Mouse (Mus musculus) neural tube, embryonic 11.5 days (tissue): ENCODE data around the gene Cd52. TPM values are rescaled to one million over a fixed set of nuclear protein-coding genes. Genes with fewer than 3 reads are reported as not detected.

ENCODE experiments used
- ATAC-seq: fragments of 200-750 bp; cut with Nextera tagmentation; 2 replicates; pipeline ENCODE4 v1.8.0; 2017; ENCODE audit warnings: moderate number of reproducible peaks, mild to moderate bottlenecking, moderate TSS enrichment, moderate library complexity; ENCODE audit not compliant: insufficient read depth, low FRiP score, low TSS enrichment
- DNase-seq: peaks from one replicate; pipeline ENCODE4 v3.0.0-alpha.2; 2015; ENCODE audit warnings: low spot score
- H3K27ac ChIP-seq: fragments of 300-500 bp; sonication (generic); 2 replicates; pipeline ENCODE4 v1.5.1; 2014; ENCODE audit warnings: low read depth, mild to moderate bottlenecking, low read length
- H3K27me3 ChIP-seq: fragments of 300-500 bp; sonication (generic); 2 replicates; pipeline ENCODE4 v1.6.1; 2014; ENCODE audit warnings: mild to moderate bottlenecking, low read length, mixed read lengths; ENCODE audit not compliant: control insufficient read depth, insufficient read depth
- H3K36me3 ChIP-seq: fragments of 300-500 bp; sonication (generic); 2 replicates; pipeline ENCODE4 v1.6.1; 2014; ENCODE audit warnings: mild to moderate bottlenecking, low read length, moderate library complexity, mixed read lengths; ENCODE audit not compliant: control insufficient read depth, insufficient read depth
- H3K4me1 ChIP-seq: fragments of 300-500 bp; sonication (generic); 2 replicates; pipeline ENCODE4 v1.6.1; 2014; ENCODE audit warnings: low read length, mixed read lengths; ENCODE audit not compliant: control insufficient read depth, insufficient read depth
- H3K4me2 ChIP-seq: fragments of 300-500 bp; sonication (generic); 2 replicates; pipeline ENCODE4 v1.6.1; 2014; ENCODE audit warnings: low read depth, mild to moderate bottlenecking, moderate library complexity
- H3K4me3 ChIP-seq: fragments of 300-500 bp; sonication (generic); 2 replicates; pipeline ENCODE4 v1.5.1; 2014; ENCODE audit warnings: low read depth, low read length
- H3K9ac ChIP-seq: fragments of 300-500 bp; sonication (generic); 2 replicates; pipeline ENCODE4 v1.6.1; 2014; ENCODE audit warnings: mild to moderate bottlenecking, low read length
- H3K9me3 ChIP-seq: fragments of 300-500 bp; sonication (generic); 2 replicates; pipeline ENCODE4 v1.6.1; 2016; ENCODE audit warnings: low read length; ENCODE audit not compliant: control insufficient read depth
- WGBS: fragments of 180-500 bp; shearing (Covaris S2); extraction: QIAGEN DNeasy Blood & Tissue Kit; methylation state at CpG from one replicate; pipeline ENCODE4 v1.1.7; 2014; 5-methylcytosine and 5-hydroxymethylcytosine counted together
- polyA plus RNA-seq: library from polyadenylated mRNA; unstranded; fragments of >200 nt; fragmentation: Nextera tagmentation; extraction: Ambion mirVana; gene quantifications from 2 replicates; pipeline ENCODE4 v1.2.1, GENCODE M21; 2014

Cd52 gene
- polyA plus RNA-seq, 1 experiment from 2014 or later, result 6.4 TPM

DNA sequence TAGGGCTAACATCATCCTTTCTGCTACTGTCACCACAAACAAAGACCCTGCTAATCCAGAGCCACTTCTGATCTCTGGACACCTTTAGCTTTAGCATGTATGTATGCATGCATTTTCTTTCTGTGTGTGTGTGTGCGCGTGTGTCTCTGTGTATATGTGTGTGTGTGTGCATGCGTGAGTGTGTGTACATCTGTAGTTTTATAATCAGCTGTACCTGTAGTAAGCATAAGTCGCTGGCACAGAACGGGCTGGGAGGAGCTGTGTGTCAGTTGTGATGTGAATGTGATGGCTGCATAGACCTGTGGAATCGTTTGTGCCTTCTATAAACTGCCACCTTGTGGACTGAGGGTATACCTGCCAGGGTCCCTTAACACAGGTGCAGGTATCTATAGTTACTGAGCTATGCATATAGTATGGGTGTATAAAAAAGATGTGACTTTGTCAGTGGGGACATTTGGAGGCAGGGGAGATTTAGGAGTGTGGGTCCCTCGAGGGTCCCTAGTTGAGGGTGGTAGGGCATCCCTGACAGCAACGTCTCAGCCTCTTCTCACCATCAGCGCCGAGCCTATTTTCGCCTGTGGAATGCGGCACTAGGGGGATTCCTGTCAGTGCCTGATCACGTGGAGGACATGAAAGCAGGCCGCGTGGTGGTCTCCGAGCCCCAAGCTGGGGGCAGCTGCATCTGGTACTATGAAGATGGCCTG lies 4.2 kb downstream of the Cd52 start:
- Histone ChIP-seq H3K9me3 (no peaks in the 10 kb centered on the region), H3K27ac (no peak overlapping the region), H3K4me3 (no peak overlapping the region), H3K4me1 (no peaks in the 10 kb centered on the region), H3K36me3 (no peaks in the 10 kb centered on the region), H3K27me3 (no peaks in the 10 kb centered on the region), H3K9ac (no peak overlapping the region), H3K4me2 (no peak overlapping the region)
- 84% methylated on average over 16 of the region's 16 CpGs for WGBS
- DNase-seq, result no peak
- ATAC-seq, result no peak

DNA sequence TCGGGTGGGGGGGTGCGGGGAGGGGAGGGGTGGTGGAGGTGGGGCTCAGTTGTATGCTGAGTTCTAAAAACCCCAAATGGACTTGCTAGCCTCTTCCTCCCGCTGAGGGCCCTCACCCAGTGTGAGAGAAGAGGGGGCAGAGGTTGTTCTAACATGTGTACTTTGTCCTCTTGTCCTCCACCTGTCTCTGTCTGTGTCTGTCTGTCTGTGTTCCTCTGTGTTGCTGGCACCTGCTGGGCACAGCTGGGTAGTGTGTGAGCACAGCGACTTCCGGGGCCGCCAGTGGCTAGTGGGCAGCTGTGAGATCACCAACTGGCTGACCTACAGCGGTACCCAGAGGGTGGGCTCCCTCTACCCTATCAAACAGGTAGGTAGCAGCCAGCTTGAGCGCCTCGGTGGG lies 5.9 kb downstream of the Cd52 start:
- no peaks in the 10 kb centered on the region for H3K36me3 ChIP-seq
- no peak overlapping the region for H3K4me2 ChIP-seq
- DNase-seq, result no peak
- no peaks in the 10 kb centered on the region for H3K27me3 ChIP-seq
- no peak overlapping the region for H3K27ac ChIP-seq
- no peak overlapping the region for H3K9ac ChIP-seq
- 78% methylated on average over 9 of the region's 9 CpGs for WGBS
- H3K4me1 ChIP-seq, result no peaks in the 10 kb centered on the region
- H3K9me3 ChIP-seq, result no peaks in the 10 kb centered on the region
- no peak overlapping the region for H3K4me3 ChIP-seq
- no peak for ATAC-seq

DNA sequence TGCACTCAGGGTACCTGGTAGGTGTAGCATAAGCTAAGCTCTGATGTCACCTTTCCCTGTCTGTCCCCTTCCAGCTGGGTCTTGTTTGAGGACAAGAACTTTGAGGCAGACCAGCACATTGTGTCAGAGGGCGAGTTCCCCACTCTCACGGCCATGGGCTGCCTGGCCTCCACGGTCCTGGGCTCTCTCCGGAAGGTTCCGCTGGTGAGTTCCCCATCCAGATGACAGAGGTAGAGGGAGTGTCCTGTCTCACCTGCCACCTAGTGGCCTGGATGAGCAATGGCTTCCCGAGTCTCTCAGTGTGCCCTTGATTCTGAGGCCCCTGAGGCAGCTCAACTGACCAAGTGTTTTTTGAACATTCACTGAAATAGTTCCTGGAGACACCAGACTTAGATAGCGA lies 7.5 kb downstream of the Cd52 start:
- ATAC-seq (no peak), DNase-seq (peak; percentile 44)
- Histone ChIP-seq H3K9me3 (no peaks in the 10 kb centered on the region), H3K4me3 (no peak overlapping the region), H3K27ac (no peak overlapping the region), H3K36me3 (no peaks in the 10 kb centered on the region), H3K9ac (no peak overlapping the region), H3K27me3 (no peaks in the 10 kb centered on the region), H3K4me2 (no peak overlapping the region), H3K4me1 (no peaks in the 10 kb centered on the region)
- WGBS, result 45% methylated on average over 7 of the region's 7 CpGs

DNA sequence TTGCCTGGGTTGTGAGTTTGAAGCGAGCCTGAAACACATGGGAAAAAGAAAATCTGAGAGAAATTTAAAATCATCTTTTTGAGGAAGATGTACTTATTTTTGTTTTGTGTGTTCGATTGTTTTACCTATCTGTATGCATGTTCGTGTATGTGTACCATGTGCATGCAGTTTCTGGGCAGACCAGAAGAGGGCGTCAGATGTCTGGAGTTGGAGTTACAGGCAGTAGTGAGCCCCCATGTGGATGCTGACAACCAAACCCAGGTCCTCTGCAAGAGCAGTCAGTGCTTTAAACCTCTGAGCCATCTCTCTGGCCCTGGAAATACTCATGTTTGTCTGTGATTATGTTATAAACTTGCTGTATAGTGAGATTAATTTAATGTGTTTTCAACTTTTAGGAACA lies 9.9 kb downstream of the Cd52 start:
- Histone ChIP-seq H3K4me3 (no peak overlapping the region), H3K9me3 (no peaks in the 10 kb centered on the region), H3K4me2 (no peak overlapping the region), H3K9ac (no peak overlapping the region), H3K36me3 (no peaks in the 10 kb centered on the region), H3K27ac (no peak overlapping the region), H3K27me3 (0 out of 2 replicates have a peak, but pooled peaks cover 3% of the 10 kb centered on the region), H3K4me1 (no peaks in the 10 kb centered on the region; the same call in 1 of the 2 replicates)
- WGBS, result 88% methylated on average over 4 of the region's 4 CpGs
- ATAC-seq (no peak), DNase-seq (no peak)

DNA sequence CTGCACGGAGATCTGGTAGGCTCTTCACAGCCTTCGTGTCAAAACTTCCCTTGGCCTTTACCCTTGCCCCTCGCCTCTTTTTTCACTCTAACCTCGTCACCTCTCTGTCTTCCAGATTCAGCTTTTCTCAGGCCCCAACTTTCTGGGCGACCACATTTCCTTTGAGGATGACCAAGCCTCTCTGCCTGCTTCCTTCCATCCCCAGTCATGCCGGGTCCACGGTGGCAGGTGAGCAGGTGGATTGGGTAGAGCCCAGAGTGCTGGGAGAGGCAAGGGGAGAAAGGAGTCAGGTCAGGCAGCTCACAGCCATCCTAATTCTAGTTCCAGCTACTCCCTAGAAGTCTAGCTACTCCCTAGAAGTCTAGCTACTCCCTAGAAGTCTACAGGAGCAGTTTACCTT lies 12.4 kb downstream of the Cd52 start:
- no peak for ATAC-seq
- 13% methylated on average over 7 of the region's 7 CpGs for WGBS

DNA sequence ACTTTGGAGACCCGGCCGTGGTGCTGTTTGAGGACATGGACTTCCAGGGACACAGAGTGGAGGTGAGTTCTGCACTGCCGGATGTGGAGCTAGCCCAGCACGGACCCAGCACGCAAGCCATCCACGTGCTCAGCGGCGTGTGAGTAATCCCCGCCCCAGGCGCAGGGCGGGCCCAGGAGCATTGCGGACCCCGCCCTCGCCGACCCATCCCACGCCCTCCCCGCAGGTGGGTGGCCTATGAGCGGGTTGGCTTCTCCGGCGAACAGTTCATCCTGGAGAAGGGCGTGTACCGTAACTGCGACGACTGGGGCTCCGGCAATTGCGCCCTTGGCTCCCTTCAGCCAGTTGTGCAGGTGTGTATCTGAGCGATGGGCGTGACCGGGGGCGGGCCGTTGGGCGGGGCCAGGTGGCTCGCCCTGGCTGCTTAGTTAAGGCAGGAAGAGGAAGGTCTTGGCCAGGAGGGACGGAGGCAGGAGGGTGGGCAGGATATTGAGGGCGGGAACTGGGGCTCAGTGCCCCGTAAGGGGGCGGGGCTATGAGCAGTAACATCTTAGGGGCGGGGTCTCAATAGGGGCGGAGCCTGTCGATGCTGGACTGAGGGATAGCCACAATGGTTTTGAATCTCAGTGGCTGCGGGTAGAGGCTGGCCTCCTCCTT lies 13.0 kb downstream of the Cd52 start:
- peak overlapping the region; percentile 42 for H3K4me3 ChIP-seq
- H3K9ac ChIP-seq, result 0 out of 2 replicates have a peak overlapping the region, but pooled peaks have one; percentile 6
- H3K27ac ChIP-seq, result no peak overlapping the region
- H3K27me3 ChIP-seq, result 0 out of 2 replicates have a peak, but pooled peaks cover 3% of the 10 kb centered on the region
- H3K4me2 ChIP-seq, result peak overlapping the region; percentile 83
- no peaks in the 10 kb centered on the region for H3K36me3 ChIP-seq
- H3K9me3 ChIP-seq, result no peaks in the 10 kb centered on the region
- WGBS, result under 1% methylated on average over 38 of the region's 41 CpGs
- ATAC-seq (0 out of 2 replicates have a peak, but pooled peaks have one; percentile 50), DNase-seq (peak; percentile 75)
- H3K4me1 ChIP-seq, result no peaks in the 10 kb centered on the region; the same call in 1 of the 2 replicates

More for the DNA sequence above, 12.4 kb downstream of the Cd52 start:
- 0 out of 2 replicates have a peak, but pooled peaks cover 3% of the 10 kb centered on the region for H3K27me3 ChIP-seq
- no peaks in the 10 kb centered on the region; the same call in 1 of the 2 replicates for H3K4me1 ChIP-seq
- H3K4me2 ChIP-seq, result peak overlapping the region; percentile 83
- no peaks in the 10 kb centered on the region for H3K36me3 ChIP-seq
- no peak overlapping the region for H3K27ac ChIP-seq
- no peak for DNase-seq
- no peak overlapping the region for H3K9ac ChIP-seq
- H3K9me3 ChIP-seq, result no peaks in the 10 kb centered on the region
- H3K4me3 ChIP-seq, result peak overlapping the region; percentile 42; the same call in 1 of the 2 replicates

DNA sequence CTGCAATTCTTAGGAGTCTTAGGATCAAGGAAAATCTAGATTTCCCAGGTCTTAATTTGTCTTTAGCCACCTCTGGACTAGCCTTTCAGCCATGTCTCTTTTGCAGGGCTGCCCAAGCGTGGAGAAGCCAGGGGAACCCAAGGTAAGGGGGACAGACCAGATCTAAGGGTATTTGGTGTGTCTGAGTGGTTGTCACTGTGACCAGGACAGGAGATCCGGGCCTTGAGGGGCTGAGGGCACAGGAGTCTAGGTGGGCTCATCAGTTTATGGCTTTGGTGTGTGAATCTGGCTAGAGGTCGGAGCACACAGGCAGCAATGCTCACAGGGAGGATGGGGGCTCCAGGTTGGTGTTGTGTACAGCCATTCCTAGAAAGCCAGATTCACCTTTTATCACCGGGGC lies 14.2 kb downstream of the Cd52 start:
- Histone ChIP-seq H3K4me3 (no peak overlapping the region), H3K9ac (no peak overlapping the region), H3K36me3 (no peaks in the 10 kb centered on the region), H3K27ac (no peak overlapping the region), H3K9me3 (no peaks in the 10 kb centered on the region), H3K4me1 (no peaks in the 10 kb centered on the region; the same call in 1 of the 2 replicates), H3K27me3 (0 out of 2 replicates have a peak, but pooled peaks cover 3% of the 10 kb centered on the region), H3K4me2 (no peak overlapping the region)
- ATAC-seq (no peak), DNase-seq (no peak)
- 78% methylated on average over 4 of the region's 4 CpGs for WGBS

DNA sequence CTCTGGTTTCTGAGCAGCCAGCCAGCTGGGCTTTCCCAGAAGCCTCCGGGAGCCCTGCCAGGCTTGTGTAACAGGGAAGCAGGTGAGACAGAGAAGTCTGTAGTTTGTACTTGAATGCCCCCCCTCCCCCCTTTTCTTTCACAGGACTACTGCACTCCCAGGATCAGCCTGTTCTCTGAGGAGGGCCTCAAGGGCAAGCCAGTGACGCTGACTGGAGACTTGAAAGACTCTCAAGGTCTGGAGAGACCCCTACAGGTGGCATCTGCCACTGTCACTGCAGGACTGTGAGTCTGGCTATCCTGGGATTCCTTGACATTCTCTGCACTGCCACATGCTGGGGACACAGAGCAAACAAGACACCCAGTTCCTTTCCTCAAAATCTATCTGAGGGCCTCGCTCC lies 16.2 kb downstream of the Cd52 start:
- H3K4me3 ChIP-seq, result no peak overlapping the region
- H3K27me3 ChIP-seq, result 0 out of 2 replicates have a peak, but pooled peaks cover 3% of the 10 kb centered on the region
- DNase-seq (peak; percentile 65), ATAC-seq (no peak)
- no peaks in the 10 kb centered on the region; the same call in 1 of the 2 replicates for H3K4me1 ChIP-seq
- no peaks in the 10 kb centered on the region for H3K9me3 ChIP-seq
- no peaks in the 10 kb centered on the region for H3K36me3 ChIP-seq
- 28% methylated on average over 3 of the region's 3 CpGs for WGBS
- H3K4me2 ChIP-seq, result no peak overlapping the region
- H3K27ac ChIP-seq, result no peak overlapping the region
- H3K9ac ChIP-seq, result no peak overlapping the region
